Mouse (Mus musculus): ENCODE measurements around the gene Siglece. TPM values are rescaled to one million over a fixed set of nuclear protein-coding genes. Genes with fewer than 3 reads are reported as not detected.

Siglece gene
- polyA plus RNA-seq, 1 experiment, result 0.44 TPM

DNA sequence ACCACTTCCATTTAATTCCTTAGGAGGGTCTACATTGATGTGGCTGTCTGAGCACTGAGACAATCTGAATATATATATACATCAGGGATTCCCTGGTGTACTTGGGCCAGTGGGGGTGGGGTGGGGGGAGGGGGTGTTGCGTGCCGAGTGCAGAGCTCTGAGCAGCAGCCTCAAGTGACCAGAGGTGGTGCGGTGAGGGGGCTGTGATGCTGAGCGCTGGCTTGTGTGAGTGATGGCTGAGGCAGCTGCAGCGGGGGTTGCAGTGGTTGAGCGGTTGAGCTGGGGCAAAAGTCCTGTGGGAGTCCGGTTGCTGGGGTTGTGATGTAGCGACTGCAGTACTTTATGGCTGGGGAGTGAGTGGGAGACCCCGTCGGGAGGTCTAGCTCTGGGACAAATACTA is 36.1 kb downstream of the Siglece start:
- H3K27me3 ChIP-seq (ENCODE audit: control insufficient read depth, insufficient read depth, low read length), result no peaks in the 10 kb centered on the region
- WGBS, result 10% methylated on average over 10 of the region's 10 CpGs
- TF ChIP-seq POLR2A (IDR thresholded peaks at IDR 0.05; ENCODE audit: borderline replicate concordance, insufficient read depth, low read length), result no peak
- TF ChIP-seq CTCF (IDR thresholded peaks at IDR 0.05; ENCODE audit: borderline replicate concordance, insufficient read depth, low read depth, low read length), result no peak
- no peak for DNase-seq
- no peak overlapping the region for H3K4me3 ChIP-seq (replicated peaks; ENCODE audit: insufficient read depth, low read depth, low read length)
- no peaks in the 10 kb centered on the region for H3K4me1 ChIP-seq (ENCODE audit: control insufficient read depth, insufficient read depth, low read length)
- H3K27ac ChIP-seq (ENCODE audit: insufficient read depth, low read length), result no peak overlapping the region

GRCm38 (mm10) chr7:43622927-43623326 is 37.0 kb downstream of the Siglece start:
- no peaks in the 10 kb centered on the region for H3K4me1 ChIP-seq (ENCODE audit: control insufficient read depth, insufficient read depth, low read length)
- TF ChIP-seq CTCF (IDR thresholded peaks at IDR 0.05; ENCODE audit: borderline replicate concordance, insufficient read depth, low read depth, low read length) (no peak), POLR2A (IDR thresholded peaks at IDR 0.05; ENCODE audit: borderline replicate concordance, insufficient read depth, low read length) (no peak)
- 84% methylated on average over 7 of the region's 7 CpGs for WGBS
- H3K4me3 ChIP-seq (replicated peaks; ENCODE audit: insufficient read depth, low read depth, low read length), result no peak overlapping the region
- H3K27me3 ChIP-seq (ENCODE audit: control insufficient read depth, insufficient read depth, low read length), result no peaks in the 10 kb centered on the region
- no peak for DNase-seq
- no peak overlapping the region for H3K27ac ChIP-seq (ENCODE audit: insufficient read depth, low read length)

DNA sequence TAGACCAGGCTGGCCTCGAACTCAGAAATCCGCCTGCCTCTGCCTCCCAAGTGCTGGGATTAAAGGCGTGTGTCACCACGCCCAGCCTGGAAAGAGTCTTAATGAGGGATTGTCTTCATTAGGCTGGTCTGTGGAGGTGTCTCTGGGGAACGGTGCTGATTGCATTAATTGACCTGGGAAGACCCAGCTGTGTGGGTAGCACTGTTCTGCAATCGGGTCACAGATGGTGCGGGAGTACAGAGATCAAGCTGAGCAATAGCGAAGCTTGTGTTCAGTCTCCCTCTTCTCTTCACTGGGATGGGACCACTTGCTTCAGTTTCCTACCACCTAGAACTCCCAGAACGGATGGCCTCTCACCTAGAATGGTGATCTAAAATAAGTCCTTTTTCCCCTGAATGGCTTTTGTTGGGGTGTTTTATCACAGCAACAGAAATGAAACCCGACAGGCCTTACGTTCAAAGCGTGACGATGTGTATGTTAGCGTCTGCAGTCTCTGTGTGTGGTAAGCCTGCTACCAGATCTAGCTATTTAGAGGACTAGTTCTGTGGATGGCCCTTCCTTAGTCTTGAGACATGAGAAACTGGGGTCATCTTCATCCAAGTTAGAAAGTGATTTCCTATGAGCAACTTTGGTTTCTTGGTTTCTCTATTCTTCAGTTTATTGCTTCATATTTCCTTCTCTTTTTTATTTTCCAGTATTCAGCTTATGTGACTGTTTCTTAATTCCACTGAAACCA is 46.0 kb downstream of the Siglece start:
- Histone ChIP-seq H3K4me3 (replicated peaks; ENCODE audit: insufficient read depth, low read depth, low read length) (no peak overlapping the region), H3K4me1 (ENCODE audit: control insufficient read depth, insufficient read depth, low read length) (no peaks in the 10 kb centered on the region), H3K27me3 (ENCODE audit: control insufficient read depth, insufficient read depth, low read length) (no peaks in the 10 kb centered on the region; the same call in 1 of the 2 replicates), H3K27ac (ENCODE audit: insufficient read depth, low read length) (no peak overlapping the region)
- WGBS, result 88% methylated on average over 14 of the region's 14 CpGs
- no peak for DNase-seq
- no peak for TF ChIP-seq CTCF (IDR thresholded peaks at IDR 0.05; ENCODE audit: borderline replicate concordance, insufficient read depth, low read depth, low read length)
- TF ChIP-seq POLR2A (IDR thresholded peaks at IDR 0.05; ENCODE audit: borderline replicate concordance, insufficient read depth, low read length), result no peak

GRCm38 (mm10) chr7:43608316-43608824 is 51.6 kb downstream of the Siglece start:
- 80% methylated on average over 7 of the region's 7 CpGs for WGBS
- no peaks in the 10 kb centered on the region for H3K4me1 ChIP-seq (ENCODE audit: control insufficient read depth, insufficient read depth, low read length)
- TF ChIP-seq CTCF (IDR thresholded peaks at IDR 0.05; ENCODE audit: borderline replicate concordance, insufficient read depth, low read depth, low read length), result no peak
- TF ChIP-seq POLR2A (IDR thresholded peaks at IDR 0.05; ENCODE audit: borderline replicate concordance, insufficient read depth, low read length), result no peak
- no peak for DNase-seq
- H3K4me3 ChIP-seq (replicated peaks; ENCODE audit: insufficient read depth, low read depth, low read length), result no peak overlapping the region
- H3K27ac ChIP-seq (ENCODE audit: insufficient read depth, low read length), result no peak overlapping the region
- H3K27me3 ChIP-seq (ENCODE audit: control insufficient read depth, insufficient read depth, low read length), result no peaks in the 10 kb centered on the region; the same call in 1 of the 2 replicates

DNA sequence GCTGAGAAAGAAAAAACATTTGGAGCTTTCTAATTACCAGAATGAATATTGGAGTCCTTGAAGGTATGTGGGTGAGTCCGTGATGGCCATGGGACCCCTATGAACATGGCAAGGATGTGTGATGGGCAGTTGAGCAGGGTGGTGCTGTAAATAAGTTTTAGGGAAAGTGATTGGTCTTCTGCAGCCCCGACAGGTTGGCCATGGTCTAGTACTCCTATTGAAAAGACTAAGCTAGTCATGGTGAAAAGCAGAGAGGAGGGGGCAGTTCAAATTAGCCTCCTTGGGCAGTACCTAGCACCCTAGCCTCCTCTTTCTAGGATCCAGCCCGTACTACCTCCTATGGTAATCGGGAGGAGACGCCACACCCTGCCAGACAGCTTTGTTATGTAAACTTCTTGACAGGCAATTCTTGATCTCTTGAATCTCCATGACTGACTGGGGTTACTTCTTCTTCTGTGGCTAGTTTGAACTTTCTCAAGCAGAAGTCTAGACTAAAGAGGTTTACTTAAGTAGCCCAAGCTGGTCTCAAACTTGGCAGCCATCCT is 52.1 kb downstream of the Siglece start:
- no peaks in the 10 kb centered on the region for H3K4me1 ChIP-seq (ENCODE audit: control insufficient read depth, insufficient read depth, low read length)
- H3K4me3 ChIP-seq (replicated peaks; ENCODE audit: insufficient read depth, low read depth, low read length), result no peak overlapping the region
- 36% methylated on average over 5 of the region's 5 CpGs for WGBS
- TF ChIP-seq CTCF (IDR thresholded peaks at IDR 0.05; ENCODE audit: borderline replicate concordance, insufficient read depth, low read depth, low read length) (no peak), POLR2A (IDR thresholded peaks at IDR 0.05; ENCODE audit: borderline replicate concordance, insufficient read depth, low read length) (no peak)
- no peaks in the 10 kb centered on the region; the same call in 1 of the 2 replicates for H3K27me3 ChIP-seq (ENCODE audit: control insufficient read depth, insufficient read depth, low read length)
- DNase-seq, result no peak
- H3K27ac ChIP-seq (ENCODE audit: insufficient read depth, low read length), result no peak overlapping the region

DNA sequence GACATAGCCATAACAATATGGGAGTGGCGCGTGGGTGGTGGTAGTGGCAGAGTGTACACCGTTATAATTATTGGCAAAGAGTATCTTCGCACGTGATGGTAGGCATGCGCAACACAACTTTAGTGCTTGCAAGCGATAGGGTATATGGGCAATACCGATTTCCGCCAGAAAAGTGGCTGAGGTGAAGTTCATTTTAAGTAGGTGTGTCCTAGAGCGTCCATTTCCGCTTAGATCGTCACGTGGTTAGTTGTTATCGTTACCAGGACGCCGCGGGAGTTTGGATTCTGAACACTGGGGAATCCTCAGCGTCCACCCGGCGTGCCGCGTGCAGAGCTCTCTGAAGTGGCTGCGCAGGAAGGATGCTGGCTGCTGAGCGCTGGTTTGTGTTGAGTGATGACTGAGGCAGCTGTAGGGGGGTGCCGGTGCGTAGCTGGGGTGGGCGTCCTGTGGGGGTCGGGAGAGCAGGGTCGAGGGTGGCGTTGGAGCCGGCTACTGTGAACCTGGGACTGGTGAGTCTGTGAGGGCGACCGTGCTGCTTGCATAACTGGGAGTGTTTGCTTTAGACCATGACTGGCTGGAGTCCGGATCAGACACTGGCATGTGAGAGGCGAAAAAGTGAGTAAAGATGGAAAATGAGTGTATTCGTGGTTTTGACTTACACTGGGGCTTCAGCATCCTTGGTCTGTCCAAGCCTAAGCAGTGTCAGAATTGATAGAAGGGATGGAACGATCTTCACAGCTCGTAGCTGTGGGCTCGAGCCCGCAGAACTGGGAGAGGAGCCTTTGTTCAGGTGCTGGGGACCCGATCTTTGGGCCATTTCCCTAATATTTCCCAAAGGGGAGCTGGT is 52.8 kb downstream of the Siglece start, which contains the start of gene Zfp819:
Gene Zfp819, plus strand, starts transcription at position 274 of the 847 bp plus-strand sequence.
- no peak within 1 kb of the TSS for H3K27ac ChIP-seq (ENCODE audit: insufficient read depth, low read length)
- TF ChIP-seq POLR2A (IDR thresholded peaks at IDR 0.05; ENCODE audit: borderline replicate concordance, insufficient read depth, low read length) (no peak), CTCF (IDR thresholded peaks at IDR 0.05; ENCODE audit: borderline replicate concordance, insufficient read depth, low read depth, low read length) (no peak)
- WGBS, result 13% methylated on average over 41 of the region's 41 CpGs
- no peaks in the 10 kb centered on the region for H3K4me1 ChIP-seq (ENCODE audit: control insufficient read depth, insufficient read depth, low read length)
- peak; percentile 25 to 30 for DNase-seq
- H3K27me3 ChIP-seq (ENCODE audit: control insufficient read depth, insufficient read depth, low read length), result no peaks in the 10 kb centered on the region; the same call in 1 of the 2 replicates
- peak within 1 kb of the TSS; percentile 30 for H3K4me3 ChIP-seq (replicated peaks; ENCODE audit: insufficient read depth, low read depth, low read length)

- no peaks in the 10 kb centered on the region for H3K4me1 ChIP-seq (ENCODE audit: control insufficient read depth, insufficient read depth, low read length)
- H3K27me3 ChIP-seq (ENCODE audit: control insufficient read depth, insufficient read depth, low read length), result no peaks in the 10 kb centered on the region; the same call in 1 of the 2 replicates
- no peak for DNase-seq
- no peak overlapping the region for H3K4me3 ChIP-seq (replicated peaks; ENCODE audit: insufficient read depth, low read depth, low read length)
- TF ChIP-seq CTCF (IDR thresholded peaks at IDR 0.05; ENCODE audit: borderline replicate concordance, insufficient read depth, low read depth, low read length) (no peak), POLR2A (IDR thresholded peaks at IDR 0.05; ENCODE audit: borderline replicate concordance, insufficient read depth, low read length) (no peak)
- no peak overlapping the region for H3K27ac ChIP-seq (ENCODE audit: insufficient read depth, low read length)
- WGBS, result 41% methylated on average over 5 of the region's 5 CpGs
Observed at GRCm38 (mm10) chr7:43601884-43602283, 58.1 kb downstream of the Siglece start.

Other genes starting within 250 kb of the Siglece start
- not detected in 2 replicates for gene Lim2, start 232.5 kb downstream of the Siglece start, polyA plus RNA-seq (2012; rRNA removed)
- gene Nkg7, start 223.1 kb downstream of the Siglece start, polyA plus RNA-seq (2012; rRNA removed), result 0.25 and 0.27 TPM in 2 replicates
- gene Cldnd2, start 219.4 kb downstream of the Siglece start, polyA plus RNA-seq (2012; rRNA removed), result not detected in 2 replicates
- gene Etfb, start 216.1 kb downstream of the Siglece start, polyA plus RNA-seq (2012; rRNA removed), result 102 and 105 TPM in 2 replicates
- gene Gm45233, start 216.0 kb downstream of the Siglece start, polyA plus RNA-seq (2012; rRNA removed), result 0.14 and 0.88 TPM in 2 replicates
- 1.9 and 2.4 TPM in 2 replicates for gene Vsig10l, start 197.0 kb downstream of the Siglece start, polyA plus RNA-seq (2012; rRNA removed)
- 79.6 and 82.4 TPM in 2 replicates for gene Iglon5, start 170.1 kb downstream of the Siglece start, polyA plus RNA-seq (2012; rRNA removed)
- gene 4931406B18Rik, start 154.2 kb downstream of the Siglece start, polyA plus RNA-seq (2012; rRNA removed), result not detected in 2 replicates
- 1.9 and 2.4 TPM in 2 replicates for gene Cd33, start 115.7 kb downstream of the Siglece start, polyA plus RNA-seq (2012; rRNA removed)
- 10.3 and 10.9 TPM in 2 replicates for gene Zfp658, start 97.9 kb downstream of the Siglece start, polyA plus RNA-seq (2012; rRNA removed)
- 11.6 and 13.2 TPM in 2 replicates for gene Zfp719, start 80.6 kb downstream of the Siglece start, polyA plus RNA-seq (2012; rRNA removed)
- gene Zfp819, start 53.0 kb downstream of the Siglece start, polyA plus RNA-seq (2012; rRNA removed), result 0.05 and 0.10 TPM in 2 replicates
- 0.13 TPM in 1 of 2 replicates, not detected in the other for gene Ceacam18, start 25.5 kb downstream of the Siglece start, polyA plus RNA-seq (2012; rRNA removed)
- 9.2 and 10.0 TPM in 2 replicates for gene Ctu1, start 11.9 kb upstream of the Siglece start, polyA plus RNA-seq (2012; rRNA removed)
- not detected in 2 replicates for gene Klk14, start 30.3 kb upstream of the Siglece start, polyA plus RNA-seq (2012; rRNA removed)
- not detected in 2 replicates for gene Klk13, start 52.4 kb upstream of the Siglece start, polyA plus RNA-seq (2012; rRNA removed)
- gene Klk12, start 108.7 kb upstream of the Siglece start, polyA plus RNA-seq (2012; rRNA removed), result not detected in 2 replicates
- not detected in 2 replicates for gene Klk11, start 114.4 kb upstream of the Siglece start, polyA plus RNA-seq (2012; rRNA removed)
- 0.20 and 0.24 TPM in 2 replicates for gene Klk10, start 120.9 kb upstream of the Siglece start, polyA plus RNA-seq (2012; rRNA removed)
- 0.07 and 0.11 TPM in 2 replicates for gene Klk9, start 131.7 kb upstream of the Siglece start, polyA plus RNA-seq (2012; rRNA removed)
- gene Klk8, start 137.4 kb upstream of the Siglece start, polyA plus RNA-seq (2012; rRNA removed), result 1.6 and 1.9 TPM in 2 replicates
- gene Klk7, start 151.1 kb upstream of the Siglece start, polyA plus RNA-seq (2012; rRNA removed), result not detected in 2 replicates
- gene Klk6, start 164.3 kb upstream of the Siglece start, polyA plus RNA-seq (2012; rRNA removed), result 88.4 and 102 TPM in 2 replicates
- not detected in 2 replicates for gene Klk5, start 181.8 kb upstream of the Siglece start, polyA plus RNA-seq (2012; rRNA removed)
- not detected in 2 replicates for gene Klk4, start 221.0 kb upstream of the Siglece start, polyA plus RNA-seq (2012; rRNA removed)

All from cerebellum, adult 2 months (tissue).